Mouse (Mus musculus) stomach, embryonic 16.5 days (tissue): ENCODE measurements around the gene Vipr1. TPM values are rescaled to one million over a fixed set of nuclear protein-coding genes. Genes with fewer than 3 reads are reported as not detected.
A peak's percentile ranks its signal among the peaks of the same experiment; 100 is the strongest.
"Not testable (repeated sequence)": the region's sequence is repeated elsewhere in the genome, so short reads cannot be mapped to it uniquely, and the experiment has no call there.

Experiments used
- ATAC-seq: fragments of 200-750 bp; cut with Nextera tagmentation; 2 replicates; pipeline ENCODE4 v1.8.0; 2017; ENCODE audit warnings: moderate number of reproducible peaks, moderate TSS enrichment; ENCODE audit not compliant: insufficient read depth, low FRiP score
- H3K27ac ChIP-seq: fragments of 300-500 bp; sonication (generic); 2 replicates; pipeline ENCODE4 v1.5.1; 2014; ENCODE audit warnings: low read length
- H3K27me3 ChIP-seq: fragments of 300-500 bp; sonication (generic); 2 replicates; pipeline ENCODE4 v1.6.1; 2014; ENCODE audit warnings: low read length, control low read depth, mixed read lengths; ENCODE audit not compliant: control insufficient read depth, insufficient read depth
- H3K36me3 ChIP-seq: fragments of 300-500 bp; sonication (generic); 2 replicates; pipeline ENCODE4 v1.6.1; 2014; ENCODE audit warnings: low read length; ENCODE audit not compliant: control insufficient read depth, insufficient read depth
- H3K4me1 ChIP-seq: fragments of 300-500 bp; sonication (generic); 2 replicates; pipeline ENCODE4 v1.6.1; 2014; ENCODE audit warnings: low read length, control low read depth, mixed read lengths; ENCODE audit not compliant: control insufficient read depth, insufficient read depth
- H3K4me2 ChIP-seq: fragments of 300-500 bp; sonication (generic); 2 replicates; pipeline ENCODE4 v1.6.1; 2014; ENCODE audit warnings: low read depth, low read length, mixed read lengths
- H3K4me3 ChIP-seq: fragments of 300-500 bp; sonication (generic); replicated peaks from 2 replicates; pipeline ENCODE4 v1.5.1; 2014; ENCODE audit warnings: mild to moderate bottlenecking, low read length
- H3K9ac ChIP-seq: fragments of 300-500 bp; sonication (generic); 2 replicates; pipeline ENCODE4 v1.6.1; 2014; ENCODE audit warnings: low read length
- H3K9me3 ChIP-seq: fragments of 300-500 bp; sonication (generic); replicated peaks from 2 replicates; pipeline ENCODE4 v1.6.1; 2016; ENCODE audit warnings: low read length, control low read depth; ENCODE audit not compliant: control insufficient read depth
- WGBS: fragments of 180-500 bp; shearing (Covaris S2); extraction: QIAGEN DNeasy Blood & Tissue Kit; methylation state at CpG from one replicate; pipeline ENCODE4 v1.1.7; 2014; 5-methylcytosine and 5-hydroxymethylcytosine counted together
- polyA plus RNA-seq: library from polyadenylated mRNA; unstranded; fragments of >200 nt; fragmentation: Nextera tagmentation; extraction: Ambion mirVana; gene quantifications from 2 replicates; pipeline ENCODE4 v1.2.1, GENCODE M21; 2015

Gene Vipr1
- polyA plus RNA-seq, result 0.82 and 1.0 TPM in 2 replicates

DNA sequence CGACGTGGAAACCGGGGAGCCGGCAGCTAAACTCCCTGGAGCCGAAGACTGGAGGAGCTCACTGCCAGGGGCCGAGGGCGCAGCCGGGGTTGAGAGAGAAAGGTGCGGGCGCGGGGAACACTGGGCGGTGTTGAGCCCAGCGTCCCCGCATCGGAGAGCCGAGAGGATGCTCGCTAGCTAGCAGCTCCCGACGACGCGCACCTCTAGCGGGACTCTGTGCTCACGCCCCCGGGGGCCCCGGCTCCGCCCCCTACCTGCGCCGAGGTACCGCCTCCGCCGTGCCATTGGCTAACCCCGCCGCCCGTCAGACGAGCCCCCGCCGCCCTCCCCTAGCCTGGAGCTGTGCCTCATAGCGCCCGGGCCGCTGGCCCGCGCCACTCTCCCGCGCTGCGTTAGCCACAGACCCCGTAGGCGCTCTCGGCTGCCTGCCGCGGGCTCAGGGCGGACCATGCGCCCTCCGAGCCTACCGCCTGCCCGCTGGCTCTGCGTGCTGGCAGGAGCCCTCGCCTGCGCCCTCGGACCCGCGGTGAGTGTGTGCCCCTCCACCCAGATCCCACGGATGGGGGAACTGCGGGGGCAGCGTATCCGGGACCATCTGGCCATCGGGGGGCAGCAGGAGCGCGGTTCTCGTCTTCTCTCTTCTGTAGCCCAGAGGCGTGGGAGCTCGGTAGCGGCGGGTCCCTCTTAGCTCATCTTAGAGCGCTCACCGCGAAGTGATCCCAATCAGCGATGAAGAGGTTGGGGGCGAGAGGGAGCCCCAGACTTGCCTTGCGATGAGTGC, at the start of gene Vipr1:
Gene Vipr1, plus strand, starts transcription at position 316 of the 781 bp plus-strand sequence.
- Histone ChIP-seq H3K4me3 (peak within 1 kb of the TSS; percentile 52), H3K9me3 (no peaks in the 10 kb centered on the region), H3K9ac (peak within 1 kb of the TSS; percentile 69), H3K27me3 (peaks cover 46% of the 10 kb centered on the region), H3K27ac (no peak within 1 kb of the TSS), H3K4me1 (peaks cover 15% of the 10 kb centered on the region), H3K36me3 (no peaks in the 10 kb centered on the region), H3K4me2 (peak within 1 kb of the TSS; percentile 97)
- under 1% methylated on average over 78 of the region's 79 CpGs for WGBS
- ATAC-seq, result peak; percentile 87

DNA sequence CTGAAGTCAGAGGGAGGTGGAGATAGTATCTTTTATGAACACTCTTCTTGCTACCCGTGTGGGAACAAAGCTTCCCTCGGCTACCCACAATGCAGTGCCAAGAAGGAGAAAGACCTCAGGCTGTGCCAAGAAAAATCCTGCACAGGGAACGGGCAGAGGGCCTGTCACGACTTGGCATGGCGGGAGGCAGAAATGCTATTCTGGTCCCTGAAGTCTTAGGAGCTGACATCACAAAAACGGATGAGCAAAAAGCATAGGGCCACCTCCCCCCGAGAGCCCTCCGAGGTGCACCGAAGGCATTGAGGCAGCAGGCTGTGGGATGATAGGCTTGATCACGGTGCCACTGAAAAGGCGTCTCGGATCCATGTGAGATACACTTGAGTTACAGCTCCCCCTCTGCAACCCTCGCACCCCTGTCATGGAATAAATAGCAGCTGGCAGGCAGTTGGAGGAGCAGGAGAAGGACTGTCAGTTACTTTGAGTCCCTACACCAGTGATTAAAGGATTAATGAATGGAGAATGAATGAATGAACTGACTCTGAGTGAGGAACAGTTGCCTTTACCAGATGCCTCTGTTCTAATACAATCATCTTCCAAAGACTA, 49.5 kb upstream of the Vipr1 start:
- Histone ChIP-seq H3K27ac (no peak overlapping the region), H3K4me1 (peaks cover 7% of the 10 kb centered on the region; the same call in 1 of the 2 replicates), H3K9me3 (peaks cover 11% of the 10 kb centered on the region; the same call in 1 of the 2 replicates), H3K36me3 (no peaks in the 10 kb centered on the region), H3K4me2 (no peak overlapping the region), H3K9ac (no peak overlapping the region), H3K27me3 (no peaks in the 10 kb centered on the region), H3K4me3 (no peak overlapping the region)
- no peak for ATAC-seq
- WGBS, result 76% methylated on average over 13 of the region's 13 CpGs

DNA sequence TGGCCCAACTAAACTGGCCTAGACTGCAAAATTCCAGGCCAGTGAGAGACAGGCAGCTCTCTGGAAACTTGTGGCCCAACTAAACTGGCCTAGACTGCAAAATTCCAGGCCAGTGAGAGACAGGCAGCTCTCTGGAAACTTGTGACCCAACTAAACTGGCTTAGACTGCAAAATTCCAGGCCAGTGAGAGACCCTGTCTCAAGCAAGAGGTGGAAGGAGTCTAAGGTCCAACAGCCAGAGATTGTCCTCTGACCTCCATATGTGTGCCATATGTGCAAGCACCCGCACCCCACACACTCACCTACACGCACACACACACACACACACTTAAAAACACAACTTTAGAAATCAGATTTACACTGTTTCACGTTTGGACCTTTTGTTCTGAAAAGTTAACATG, 48.7 kb upstream of the Vipr1 start:
- H3K4me1 ChIP-seq, H3K27me3 ChIP-seq, H3K36me3 ChIP-seq, H3K9me3 ChIP-seq, H3K9ac ChIP-seq, H3K4me2 ChIP-seq, H3K4me3 ChIP-seq, ATAC-seq, H3K27ac ChIP-seq: not testable (repeated sequence)
- WGBS, result 81% methylated on average over 3 of the region's 3 CpGs

DNA sequence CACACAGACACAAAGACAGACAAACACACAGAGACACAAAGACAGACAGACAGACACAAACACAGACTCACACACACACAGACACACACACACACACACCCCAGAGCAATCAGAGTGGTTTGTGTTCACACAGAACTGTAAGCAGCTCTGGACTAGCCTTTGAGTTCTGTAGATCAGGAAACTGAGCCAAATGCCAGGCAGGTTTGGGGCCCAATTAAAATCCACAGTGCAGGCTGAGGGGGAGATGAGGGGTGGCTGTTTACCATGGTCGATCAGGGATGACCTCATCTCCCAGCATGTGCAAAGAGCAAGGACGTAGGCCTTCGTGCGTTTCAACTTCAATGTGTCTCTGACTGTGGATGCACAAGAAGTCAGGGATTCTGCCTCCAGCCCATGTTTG, 47.7 kb upstream of the Vipr1 start:
- H3K9ac ChIP-seq, result no peak overlapping the region
- 56% methylated on average over 4 of the region's 4 CpGs for WGBS
- no peak overlapping the region for H3K27ac ChIP-seq
- H3K27me3 ChIP-seq, result no peaks in the 10 kb centered on the region
- ATAC-seq, result no peak
- H3K4me2 ChIP-seq, result no peak overlapping the region
- peaks cover 2% of the 10 kb centered on the region; the same call in 1 of the 2 replicates for H3K4me1 ChIP-seq
- no peak overlapping the region for H3K4me3 ChIP-seq
- H3K9me3 ChIP-seq, result no peaks in the 10 kb centered on the region
- H3K36me3 ChIP-seq, result no peaks in the 10 kb centered on the region

- H3K27me3 ChIP-seq, result no peaks in the 10 kb centered on the region
- ATAC-seq, result no peak
- H3K9ac ChIP-seq, result no peak overlapping the region
- WGBS, result 60% methylated on average over 2 of the region's 2 CpGs
- 0 out of 2 replicates have a peak, but pooled peaks cover 11% of the 10 kb centered on the region for H3K4me1 ChIP-seq
- no peaks in the 10 kb centered on the region for H3K36me3 ChIP-seq
- no peak overlapping the region for H3K4me2 ChIP-seq
- H3K27ac ChIP-seq, result no peak overlapping the region
- no peaks in the 10 kb centered on the region for H3K9me3 ChIP-seq
- no peak overlapping the region for H3K4me3 ChIP-seq
Measured at GRCm38 (mm10) chr9:121598106-121598505, 44.4 kb upstream of the Vipr1 start.

DNA sequence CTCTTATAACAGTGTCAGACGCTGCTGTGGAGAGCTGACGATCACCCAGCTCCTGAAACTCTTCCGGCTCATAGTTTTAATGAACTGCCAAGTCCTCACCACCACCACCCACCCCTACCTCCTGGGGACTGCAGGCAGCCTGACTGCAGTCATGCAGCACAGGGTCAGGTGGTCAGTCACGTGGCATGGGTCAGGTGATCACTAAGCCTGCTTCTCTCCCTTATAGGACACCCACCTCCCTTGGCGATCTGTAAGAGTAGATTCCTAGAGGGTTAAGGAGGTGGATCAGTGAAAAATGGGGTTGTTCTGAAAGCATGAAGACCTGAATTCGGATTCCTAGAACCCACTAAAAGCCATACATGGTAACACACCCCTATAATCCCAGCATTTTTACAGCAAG, 43.0 kb upstream of the Vipr1 start:
- Histone ChIP-seq H3K9me3 (no peaks in the 10 kb centered on the region), H3K27me3 (no peaks in the 10 kb centered on the region), H3K4me3 (no peak overlapping the region), H3K27ac (no peak overlapping the region), H3K4me2 (no peak overlapping the region), H3K4me1 (0 out of 2 replicates have a peak, but pooled peaks cover 11% of the 10 kb centered on the region), H3K36me3 (no peaks in the 10 kb centered on the region), H3K9ac (no peak overlapping the region)
- 81% methylated on average over 6 of the region's 6 CpGs for WGBS
- no peak for ATAC-seq

- H3K27me3 ChIP-seq, result no peaks in the 10 kb centered on the region
- H3K4me2 ChIP-seq, result no peak overlapping the region
- 35% methylated on average over 13 of the region's 13 CpGs for WGBS
- H3K9ac ChIP-seq, result no peak overlapping the region
- H3K36me3 ChIP-seq, result no peaks in the 10 kb centered on the region
- no peak overlapping the region for H3K4me3 ChIP-seq
- no peak overlapping the region for H3K27ac ChIP-seq
- ATAC-seq, result no peak
- no peaks in the 10 kb centered on the region for H3K9me3 ChIP-seq
- 0 out of 2 replicates have a peak, but pooled peaks cover 11% of the 10 kb centered on the region for H3K4me1 ChIP-seq
Measured at GRCm38 (mm10) chr9:121600201-121600860, 42.2 kb upstream of the Vipr1 start.

DNA sequence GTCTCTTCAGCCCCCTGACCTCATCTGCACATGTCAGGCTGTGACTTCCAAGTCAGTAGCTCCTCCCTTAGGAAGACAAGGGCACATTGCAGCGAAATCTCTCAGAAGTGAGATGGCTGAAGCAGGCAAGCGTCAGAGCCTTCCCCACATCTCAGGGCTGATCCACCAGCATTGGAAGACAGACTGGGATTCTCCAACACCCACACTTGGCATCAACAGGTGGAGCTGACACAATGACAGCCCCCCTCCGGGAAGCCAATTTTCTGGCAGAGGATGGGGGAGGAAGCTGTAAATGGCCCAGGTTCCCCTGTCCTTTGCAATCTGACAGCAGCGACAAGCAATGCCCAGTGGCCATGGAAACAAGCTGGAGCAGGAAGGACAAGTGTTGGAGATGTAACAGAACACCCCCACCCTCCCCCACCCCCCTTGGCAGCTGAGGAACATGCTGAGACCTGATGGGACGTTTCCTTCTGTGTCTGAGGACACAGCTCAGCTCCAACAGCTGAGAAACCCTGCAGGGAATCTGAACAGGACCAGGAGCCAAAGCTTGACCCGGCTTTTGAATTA, 41.6 kb upstream of the Vipr1 start:
- Histone ChIP-seq H3K36me3 (no peaks in the 10 kb centered on the region), H3K27ac (no peak overlapping the region), H3K4me3 (no peak overlapping the region), H3K4me2 (no peak overlapping the region), H3K4me1 (0 out of 2 replicates have a peak, but pooled peaks cover 11% of the 10 kb centered on the region), H3K27me3 (no peaks in the 10 kb centered on the region), H3K9me3 (no peaks in the 10 kb centered on the region), H3K9ac (no peak overlapping the region)
- ATAC-seq, result no peak
- 30% methylated on average over 6 of the region's 6 CpGs for WGBS
